Mouse (Mus musculus) CH12.LX (cell line): ENCODE data around the gene Ccdc194. TPM values are rescaled to one million over a fixed set of nuclear protein-coding genes. Genes with fewer than 3 reads are reported as not detected.
A peak's percentile ranks its signal among the peaks of the same experiment; 100 is the strongest.

Experiments
- DNase-seq: peaks from one replicate; pipeline ENCODE4 v3.0.0-alpha.2; 2013; ENCODE audit errors: extremely low read depth
- H3K27ac ChIP-seq: 2 replicates; pipeline ENCODE4 v1.5.1; 2012; ENCODE audit warnings: low read depth, mild to moderate bottlenecking, control low read depth, moderate library complexity; ENCODE audit not compliant: insufficient read depth
- H3K27me3 ChIP-seq: replicated peaks from 2 replicates; pipeline ENCODE3; 2012; ENCODE audit warnings: inconsistent platforms
- H3K36me3 ChIP-seq, 2 experiments: replicated peaks in 1 of 2; 2 replicates each; pipeline versions ENCODE3 to v1.6.1; 2012; ENCODE audit warnings: inconsistent platforms in 1 of 2, low read length in 1 of 2, mild to moderate bottlenecking in 1 of 2, mixed read lengths in 1 of 2, moderate library complexity in 1 of 2; ENCODE audit not compliant: control insufficient read depth in 1 of 2, insufficient read depth in 1 of 2
- H3K4me1 ChIP-seq, 2 experiments: 2 replicates each; pipeline ENCODE4 v1.6.1; 2012; ENCODE audit warnings: inconsistent platforms in 1 of 2, moderate library complexity in 1 of 2; ENCODE audit not compliant: insufficient read depth in 2 of 2, control insufficient read depth in 1 of 2
- H3K4me2 ChIP-seq: 2 replicates; pipeline ENCODE4 v1.6.1; 2012; ENCODE audit warnings: low read depth, mild to moderate bottlenecking, control low read depth; ENCODE audit not compliant: poor library complexity, insufficient read depth, severe bottlenecking
- H3K4me3 ChIP-seq, 3 experiments: fragments of 150-350 bp in 1 of 3; sonication (generic) in 1 of 3; replicated peaks in 1 of 3; 2 replicates each; pipeline versions ENCODE3 to v1.5.1; 2011 to 2012; ENCODE audit warnings: low read depth in 2 of 3, low read length in 2 of 3, mild to moderate bottlenecking in 2 of 3, moderate library complexity in 2 of 3, control low read depth in 1 of 3, improper control_type of control experiment in 1 of 3, inconsistent platforms in 1 of 3, mixed read lengths in 1 of 3; ENCODE audit not compliant: poor library complexity in 1 of 3
- H3K79me2 ChIP-seq: replicated peaks from 2 replicates; pipeline ENCODE4 v1.6.1; 2012; ENCODE audit warnings: mild to moderate bottlenecking, moderate library complexity; ENCODE audit not compliant: control insufficient read depth, poor library complexity, insufficient read depth, severe bottlenecking; ENCODE audit errors: extremely low read depth
- H3K9ac ChIP-seq: 2 replicates; pipeline ENCODE4 v1.6.1; 2012; ENCODE audit warnings: low read depth, mild to moderate bottlenecking, control low read depth, moderate library complexity; ENCODE audit not compliant: insufficient read depth
- H3K9me3 ChIP-seq: replicated peaks from 2 replicates; pipeline ENCODE3; 2012; ENCODE audit warnings: low read length, inconsistent platforms, mixed read lengths
- CHD2 ChIP-seq: IDR thresholded peaks from 2 replicates; pipeline ENCODE4 v1.6.1; 2011; ENCODE audit warnings: low read length, improper control_type of control experiment
- CTCF ChIP-seq, 2 experiments: IDR thresholded peaks in 1 of 2; conservative IDR thresholded peaks in 1 of 2; 2 replicates each; pipeline ENCODE4 v1.5.1; 2011 to 2012; ENCODE audit warnings: low read depth in 2 of 2, low read length in 2 of 2, improper control_type of control experiment in 1 of 2, inconsistent platforms in 1 of 2, mild to moderate bottlenecking in 1 of 2, moderate library complexity in 1 of 2
- E2F4 ChIP-seq: IDR thresholded peaks from 2 replicates; pipeline ENCODE4 v1.6.1; 2011; ENCODE audit warnings: low read depth, low read length, improper control_type of control experiment; ENCODE audit not compliant: insufficient replicate concordance
- EP300 ChIP-seq: IDR thresholded peaks from 2 replicates; pipeline ENCODE4 v1.6.1; 2011; ENCODE audit warnings: low read length, improper control_type of control experiment
- GABPA ChIP-seq: IDR thresholded peaks from 2 replicates; pipeline ENCODE4 v1.6.1; 2012; ENCODE audit warnings: low read depth, low read length, improper control_type of control experiment, inconsistent platforms; ENCODE audit not compliant: insufficient replicate concordance
- IRF4 ChIP-seq: IDR thresholded peaks from 2 replicates; pipeline ENCODE4 v1.6.1; 2014; ENCODE audit warnings: low read depth, mild to moderate bottlenecking, inconsistent platforms, low read length, improper control_type of control experiment
- JUN ChIP-seq: IDR thresholded peaks from 2 replicates; pipeline ENCODE4 v1.6.1; 2011; ENCODE audit warnings: low read depth, mild to moderate bottlenecking, low read length, improper control_type of control experiment, moderate library complexity; ENCODE audit not compliant: insufficient read depth
- KAT2A ChIP-seq: IDR thresholded peaks from 2 replicates; pipeline ENCODE4 v1.6.1; 2012; ENCODE audit warnings: low read length, improper control_type of control experiment, inconsistent platforms; ENCODE audit not compliant: insufficient replicate concordance
- MAX ChIP-seq: IDR thresholded peaks from 2 replicates; pipeline ENCODE4 v1.6.1; 2011; ENCODE audit warnings: low read length, improper control_type of control experiment
- MEF2A ChIP-seq: IDR thresholded peaks from 2 replicates; pipeline ENCODE4 v1.6.1; 2014; ENCODE audit warnings: low read depth, mild to moderate bottlenecking, inconsistent platforms, low read length, improper control_type of control experiment, borderline replicate concordance
- MXI1 ChIP-seq: IDR thresholded peaks from 2 replicates; pipeline ENCODE4 v1.6.1; 2011; ENCODE audit warnings: mild to moderate bottlenecking, low read depth, low read length, improper control_type of control experiment
- NRF1 ChIP-seq: IDR thresholded peaks from 2 replicates; pipeline ENCODE4 v1.6.1; 2014; ENCODE audit warnings: low read depth, mild to moderate bottlenecking, inconsistent platforms, low read length, improper control_type of control experiment, moderate library complexity
- POLR2AphosphoS2 ChIP-seq: IDR thresholded peaks from 2 replicates; pipeline ENCODE4 v1.6.1; 2011; ENCODE audit warnings: low read depth, low read length, improper control_type of control experiment
- RAD21 ChIP-seq: IDR thresholded peaks from 2 replicates; pipeline ENCODE4 v1.6.1; 2011; ENCODE audit warnings: low read depth, mild to moderate bottlenecking, low read length, improper control_type of control experiment, moderate library complexity
- RCOR1 ChIP-seq: conservative IDR thresholded peaks from 2 replicates; pipeline ENCODE4 v1.6.1; 2012; ENCODE audit warnings: low read depth, mild to moderate bottlenecking, inconsistent platforms, low read length, improper control_type of control experiment
- SIN3A ChIP-seq: IDR thresholded peaks from 2 replicates; pipeline ENCODE4 v1.6.1; 2012; ENCODE audit warnings: low read length, improper control_type of control experiment, inconsistent platforms
- TBP ChIP-seq: conservative IDR thresholded peaks from 2 replicates; pipeline ENCODE4 v1.6.1; 2011; ENCODE audit warnings: low read depth, low read length, improper control_type of control experiment
- TCF12 ChIP-seq: IDR thresholded peaks from 2 replicates; pipeline ENCODE4 v1.6.1; 2014; ENCODE audit warnings: low read depth, mild to moderate bottlenecking, inconsistent platforms, low read length, improper control_type of control experiment
- UBTF ChIP-seq: IDR thresholded peaks from 2 replicates; pipeline ENCODE4 v1.6.1; 2012; ENCODE audit warnings: low read depth, mild to moderate bottlenecking, inconsistent platforms, low read length, improper control_type of control experiment, moderate library complexity
- USF1 ChIP-seq: IDR thresholded peaks from 2 replicates; pipeline ENCODE4 v1.6.1; 2014; ENCODE audit warnings: low read depth, mild to moderate bottlenecking, inconsistent platforms, low read length, improper control_type of control experiment
- ZC3H11A ChIP-seq: IDR thresholded peaks from 2 replicates; pipeline ENCODE4 v1.6.1; 2012; ENCODE audit warnings: low read depth, mild to moderate bottlenecking, inconsistent platforms, low read length, improper control_type of control experiment
- ZMIZ1 ChIP-seq: IDR thresholded peaks from 2 replicates; pipeline ENCODE4 v1.6.1; 2012; ENCODE audit warnings: low read depth, mild to moderate bottlenecking, inconsistent platforms, low read length, improper control_type of control experiment
- dilution Hi-C: fragments of 300-500 bp; cut with MboI; formaldehyde crosslinking; loops from 2 replicates; pipeline ENCODE4 v1.14.3; 2020; ENCODE audit warnings: low sequenced_read_pairs; ENCODE audit not compliant: extremely low pct_unique_long_range_greater_than_20kb, extremely low pct_ligation_motif_present
- in situ Hi-C: fragments of 300-500 bp; cut with MboI; formaldehyde crosslinking; loops from 3 replicates; pipeline ENCODE4 v1.14.3; 2019; ENCODE audit warnings: low sequenced_read_pairs, low pct_ligation_motif_present, low pct_unique_long_range_greater_than_20kb, mixed read lengths
- polyA plus RNA-seq: library from polyadenylated mRNA; unstranded; fragments of >175 nt; gene quantifications from 2 replicates; pipeline ENCODE4 v1.2.1, GENCODE M21; 2012; ENCODE audit warnings: low read depth; ENCODE audit not compliant: insufficient read length
- total RNA-seq, 2 experiments: library from RNA; depleted of rRNA; stranded (reverse); fragments of 300-350 nt in 1 of 2; fragments of >200 nt in 1 of 2; gene quantifications; 2 replicates each; pipeline ENCODE4 v1.2.3; 2012 to 2014

Ccdc194 gene
- total and polyA plus RNA-seq, 3 experiments, result not detected

GRCm38 (mm10) chr8:71498816-71499690, 26.5 kb downstream of the Ccdc194 start:
- Histone ChIP-seq H3K4me3 (no peak overlapping the region), H3K4me2 (no peak overlapping the region), H3K36me3 (peaks cover 4 to 42% of the 10 kb centered on the region in 2 experiments), H3K9me3 (no peaks in the 10 kb centered on the region), H3K27ac (no peak overlapping the region), H3K27me3 (no peaks in the 10 kb centered on the region), H3K9ac (no peak overlapping the region), H3K4me1 (peaks cover 0 to 22% of the 10 kb centered on the region in 2 experiments; a peak in 2 of 4 replicates), H3K79me2 (no peaks in the 10 kb centered on the region)
- dilution Hi-C loops (no loop called here), in situ Hi-C loops (no loop called here)
- TF ChIP-seq SIN3A (no peak), RCOR1 (no peak), EP300 (no peak), CHD2 (no peak), MXI1 (no peak), NRF1 (no peak), TBP (no peak), ZC3H11A (no peak), USF1 (no peak), JUN (no peak), GABPA (no peak), TCF12 (no peak), MEF2A (no peak), KAT2A (no peak), RAD21 (no peak), CTCF (conservative IDR thresholded peaks at IDR 0.05 in 1 of 2, IDR thresholded peaks at IDR 0.05 in 1 of 2; ENCODE audit: low read depth in 2 of 2, low read length in 2 of 2) (no peak), IRF4 (no peak), MAX (no peak), E2F4 (no peak), ZMIZ1 (no peak)
- DNase-seq, result no peak

- H3K4me2 ChIP-seq, result no peak overlapping the region
- H3K9ac ChIP-seq, result no peak overlapping the region
- TF ChIP-seq UBTF, result no peak
- TF ChIP-seq POLR2AphosphoS2, result 0 out of 2 replicates have a peak, but pooled peaks have one; percentile 47
- TF ChIP-seq, all 38 proteins: peak for 1
- no peak overlapping the region for H3K27ac ChIP-seq
- H3K9me3 ChIP-seq, result no peaks in the 10 kb centered on the region
- no peaks in the 10 kb centered on the region for H3K27me3 ChIP-seq
- in situ Hi-C loops, result no loop called here
- DNase-seq, result no peak
- H3K4me3 ChIP-seq, result no peak overlapping the region
- no peaks in the 10 kb centered on the region for H3K79me2 ChIP-seq
- H3K36me3 ChIP-seq, result peaks cover 4 to 49% of the 10 kb centered on the region in 2 experiments
- peaks cover 0 to 21% of the 10 kb centered on the region in 2 experiments; a peak in 2 of 4 replicates for H3K4me1 ChIP-seq
- dilution Hi-C loops, result no loop called here
These were observed 27.5 kb downstream of the Ccdc194 start for GRCm38 (mm10) chr8:71497881-71498501.
